Mouse (Mus musculus): Measurements from ENCODE around the gene Zfp382.
A peak's percentile ranks its signal among the peaks of the same experiment; 100 is the strongest.

Zfp382 gene

GRCm38 (mm10) chr7:30121308-30122187, at the start of gene Zfp382:
Gene Zfp382 (plus strand): TSS chr7:30121942.
- peak; percentile 93 for DNase-seq (ENCODE audit: low read depth, low spot score)

- DNase-seq (ENCODE audit: low read depth, low spot score), result peak; percentile 95
Observed at GRCm38 (mm10) chr7:30072146-30073028, 49.4 kb upstream of the Zfp382 start, which contains the start of gene Zfp82. Gene Zfp82 (minus strand): TSS chr7:30072900.

DNA sequence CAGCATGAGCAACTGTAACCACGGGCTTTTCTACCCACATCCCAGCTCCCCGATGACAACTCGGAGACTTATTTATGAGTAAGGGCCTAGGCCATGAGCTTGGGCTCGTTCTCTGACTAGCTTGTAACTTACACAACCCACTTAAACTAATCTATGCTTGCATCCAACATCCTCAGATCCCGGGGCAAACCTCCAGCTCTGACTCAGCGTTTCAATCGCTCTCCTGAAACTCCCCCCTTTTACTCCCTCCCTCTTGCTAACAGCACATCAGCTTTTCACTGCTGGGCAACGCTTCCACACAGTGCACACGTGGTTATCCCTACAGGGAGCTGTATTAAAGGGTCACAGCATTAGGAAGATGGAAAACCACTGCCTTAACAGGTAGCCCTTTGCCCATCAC, 35.2 kb upstream of the Zfp382 start:
- DNase-seq (ENCODE audit: low read depth, low spot score), result no peak

DNA sequence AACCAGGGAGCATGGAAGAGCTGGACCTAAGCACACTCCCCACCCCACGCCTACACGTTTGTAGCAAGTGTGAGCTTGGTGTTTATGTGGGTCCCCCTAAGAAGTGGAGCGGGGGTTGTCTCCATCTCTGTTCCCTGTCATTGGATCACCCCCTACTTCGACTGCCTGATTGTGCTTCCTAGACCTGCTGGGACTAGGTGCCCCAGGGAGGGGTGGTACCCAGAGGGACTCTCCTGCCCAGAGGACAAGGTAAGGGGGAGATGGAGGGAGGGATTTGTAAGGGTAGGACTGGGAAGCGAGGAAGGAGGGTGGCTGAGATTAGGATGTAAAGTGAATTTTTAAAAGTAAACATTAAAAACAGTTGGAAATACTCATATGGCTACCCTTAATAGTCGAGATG, 32.3 kb upstream of the Zfp382 start:
- DNase-seq (ENCODE audit: low read depth, low spot score), result no peak

DNA sequence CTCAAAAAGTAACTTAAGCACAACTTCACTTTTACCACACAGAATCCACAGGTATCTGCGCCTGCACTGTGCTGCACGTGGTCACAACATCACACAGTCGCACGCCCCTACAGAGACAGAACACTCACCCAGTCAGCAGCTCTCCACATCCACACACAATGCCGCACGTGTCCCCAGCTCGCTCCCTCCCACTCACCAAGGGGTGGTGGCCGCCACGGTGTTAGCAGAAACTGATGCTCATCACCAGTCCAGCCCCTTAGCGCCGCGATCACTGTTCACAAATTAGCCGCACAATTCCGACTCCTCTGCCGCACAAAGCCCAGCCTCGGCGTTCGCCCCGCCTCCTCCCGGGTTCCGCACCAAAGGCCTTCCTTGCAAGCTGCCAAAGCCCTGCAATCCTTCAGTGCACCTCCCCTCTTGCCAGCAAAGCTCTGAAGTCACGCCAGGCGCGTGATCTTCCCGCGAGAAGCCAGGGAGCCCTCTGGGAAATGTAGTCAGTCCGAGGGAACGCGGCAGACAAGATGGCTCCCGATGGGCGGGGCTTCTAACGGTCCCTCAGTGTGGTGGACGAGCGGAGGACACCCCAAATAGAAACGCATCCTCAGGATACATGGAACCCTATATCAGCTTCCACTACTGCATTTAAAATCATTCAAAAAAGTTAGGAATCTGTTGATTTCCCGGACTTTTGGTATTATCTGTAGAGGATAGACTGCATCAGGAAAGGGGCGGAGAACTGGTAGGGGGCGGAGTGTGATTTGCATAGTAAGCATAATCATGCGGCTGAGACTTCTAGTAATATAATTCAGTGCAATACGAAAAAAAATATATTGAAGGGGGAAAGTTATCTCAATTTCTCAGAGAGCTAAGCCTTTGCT, 31.4 kb upstream of the Zfp382 start, which contains the start of the genes Gm26920 and Zfp566:
Gene Gm26920 (minus strand): TSS at position 319 of the 878 bp plus-strand sequence.
Gene Zfp566 (minus strand): TSS at position 436 of the 878 bp plus-strand sequence.
- peak; percentile 99 for DNase-seq (ENCODE audit: low read depth, low spot score)

GRCm38 (mm10) chr7:30090970-30091585, 30.7 kb upstream of the Zfp382 start:
- peak; percentile 66 for DNase-seq (ENCODE audit: low read depth, low spot score)

- no peak for DNase-seq (ENCODE audit: low read depth, low spot score)
Observed at GRCm38 (mm10) chr7:30092666-30093065, 29.1 kb upstream of the Zfp382 start.

GRCm38 (mm10) chr7:30093918-30094415, 27.8 kb upstream of the Zfp382 start:
- DNase-seq (ENCODE audit: low read depth, low spot score), result peak; percentile 30

DNA sequence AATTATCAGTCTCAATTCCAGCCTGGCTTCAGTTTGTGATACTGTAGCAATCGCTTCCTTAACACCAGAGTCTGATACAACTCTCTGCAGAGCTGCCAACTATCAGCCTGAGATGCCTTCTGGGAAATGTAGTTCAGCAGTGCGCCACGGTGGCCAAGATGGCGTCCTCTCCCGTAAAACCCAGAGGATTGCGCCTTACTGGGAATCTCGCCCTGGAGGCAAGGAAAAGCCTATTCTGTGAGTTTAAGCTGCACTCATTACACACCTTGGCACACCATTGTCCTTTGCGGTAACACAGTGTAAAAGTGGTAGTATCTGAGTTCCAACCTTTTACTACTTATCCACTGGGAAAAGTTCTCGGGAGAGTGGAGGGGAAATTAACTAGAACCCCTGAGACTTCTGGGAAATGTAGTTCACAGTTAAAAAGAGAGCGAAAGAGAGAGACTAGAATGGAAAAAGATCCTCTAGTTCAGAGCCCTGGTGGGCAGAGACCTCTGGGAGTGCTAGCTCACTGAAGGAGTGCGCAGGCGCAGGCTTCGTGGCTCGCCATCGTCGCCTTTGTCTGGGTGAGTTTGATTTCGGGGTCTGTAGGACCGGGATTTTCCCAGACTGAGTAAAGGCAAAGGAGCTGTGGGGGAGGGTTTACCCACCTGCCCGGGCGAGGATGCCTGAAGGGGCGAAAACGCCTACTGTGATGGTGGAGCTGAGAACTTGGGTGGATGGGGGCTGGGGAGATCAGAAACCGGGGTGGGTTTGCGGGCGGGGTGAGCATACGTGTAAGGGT, 26.9 kb upstream of the Zfp382 start, which contains the start of gene Zfp260:
Gene Zfp260 (plus strand): TSS at position 132 of the 784 bp plus-strand sequence.
- peak; percentile 98 for DNase-seq (ENCODE audit: low read depth, low spot score)

GRCm38 (mm10) chr7:30095551-30096125, 26.1 kb upstream of the Zfp382 start:
- no peak for DNase-seq (ENCODE audit: low read depth, low spot score)

DNA sequence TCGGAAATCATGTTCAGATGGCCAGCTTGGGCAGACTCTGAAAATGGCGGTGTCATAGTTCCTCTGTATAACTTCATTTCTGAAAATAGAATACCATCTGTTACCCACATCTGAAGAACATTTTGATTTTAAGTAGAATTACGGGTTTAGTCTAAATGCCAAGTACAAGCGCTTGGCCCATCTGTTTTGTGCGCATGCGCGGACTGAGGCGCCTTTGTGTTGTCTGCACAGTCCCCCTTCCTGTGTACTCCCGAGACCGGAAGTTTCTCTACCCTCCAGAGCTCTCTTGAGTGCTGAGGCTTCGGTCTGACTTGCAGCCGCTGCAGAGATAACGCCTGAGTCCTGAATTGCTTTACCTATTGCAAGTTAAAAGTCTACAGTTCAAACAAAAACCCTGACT, 22.4 kb upstream of the Zfp382 start:
- peak; percentile 92 for DNase-seq (ENCODE audit: low read depth, low spot score)

- DNase-seq (ENCODE audit: low read depth, low spot score), result peak; percentile 45
Observed at GRCm38 (mm10) chr7:30116076-30116475, 5.7 kb upstream of the Zfp382 start.

- DNase-seq (ENCODE audit: low read depth, low spot score), result peak; percentile 65
Observed at GRCm38 (mm10) chr7:30117935-30118334, 3.8 kb upstream of the Zfp382 start.

DNA sequence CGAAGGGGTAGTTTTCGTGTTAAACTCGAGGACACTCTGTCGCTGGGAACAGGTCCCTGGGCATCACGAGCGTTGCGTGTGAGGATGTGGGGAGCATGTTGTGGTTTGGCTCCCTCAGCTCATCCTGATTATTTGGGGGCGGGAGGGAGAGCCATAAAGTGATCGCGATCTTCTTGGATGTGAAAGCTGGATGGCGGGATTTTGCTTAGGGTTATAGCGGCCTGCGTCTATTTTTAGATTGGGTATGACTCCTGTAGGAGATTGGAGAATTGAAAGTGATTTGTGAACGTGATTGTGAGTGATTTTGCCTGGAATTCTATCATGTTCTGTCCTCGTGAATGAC, 417 bp downstream of the Zfp382 start:
- DNase-seq (ENCODE audit: low read depth, low spot score), result peak; percentile 30

- DNase-seq (ENCODE audit: low read depth, low spot score), result no peak
Observed at GRCm38 (mm10) chr7:30129900-30130299, 8.2 kb downstream of the Zfp382 start.

DNA sequence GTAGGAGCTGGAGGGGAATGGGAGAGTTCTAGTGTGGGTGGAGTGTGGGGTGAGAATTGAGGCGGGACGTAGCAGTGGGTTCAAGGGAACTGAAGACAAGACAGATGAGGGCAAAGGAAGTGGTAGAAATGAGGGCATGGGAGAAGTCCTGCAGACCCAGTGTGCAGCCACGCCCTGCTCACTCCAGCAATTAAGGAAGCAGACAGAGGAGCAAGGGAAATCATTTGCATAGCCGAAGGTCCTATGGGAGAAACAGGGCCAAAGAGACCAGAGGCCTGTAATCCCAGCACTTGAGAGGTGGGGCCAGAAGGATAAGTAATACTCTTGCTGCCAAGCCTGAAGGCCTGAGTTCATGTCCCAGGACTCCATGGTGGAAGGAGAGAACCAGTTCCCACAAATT, 10.7 kb downstream of the Zfp382 start:
- DNase-seq (ENCODE audit: low read depth, low spot score), result peak; percentile 69

DNA sequence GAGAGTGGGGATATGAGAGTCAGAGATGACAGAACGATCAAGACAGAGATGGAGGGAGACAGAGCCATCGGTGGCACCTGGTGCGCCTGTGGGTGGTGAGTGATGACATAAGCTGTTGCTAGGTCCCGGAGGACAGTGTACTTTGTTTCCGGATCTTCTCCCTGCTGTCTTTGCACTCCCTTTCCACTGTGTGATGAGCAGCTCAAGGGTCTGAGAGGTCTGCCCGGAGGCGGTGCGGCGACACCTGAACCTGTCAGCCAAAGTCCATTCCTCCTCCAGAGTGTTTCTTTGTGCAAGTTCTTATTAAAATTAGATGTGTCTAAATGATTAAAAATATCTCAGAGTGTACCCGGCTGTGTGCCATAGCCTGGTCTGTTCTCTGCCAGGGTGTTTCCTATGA, 15.1 kb downstream of the Zfp382 start:
- DNase-seq (ENCODE audit: low read depth, low spot score), result no peak

GRCm38 (mm10) chr7:30143170-30143554, 21.4 kb downstream of the Zfp382 start:
- no peak for DNase-seq (ENCODE audit: low read depth, low spot score)

DNA sequence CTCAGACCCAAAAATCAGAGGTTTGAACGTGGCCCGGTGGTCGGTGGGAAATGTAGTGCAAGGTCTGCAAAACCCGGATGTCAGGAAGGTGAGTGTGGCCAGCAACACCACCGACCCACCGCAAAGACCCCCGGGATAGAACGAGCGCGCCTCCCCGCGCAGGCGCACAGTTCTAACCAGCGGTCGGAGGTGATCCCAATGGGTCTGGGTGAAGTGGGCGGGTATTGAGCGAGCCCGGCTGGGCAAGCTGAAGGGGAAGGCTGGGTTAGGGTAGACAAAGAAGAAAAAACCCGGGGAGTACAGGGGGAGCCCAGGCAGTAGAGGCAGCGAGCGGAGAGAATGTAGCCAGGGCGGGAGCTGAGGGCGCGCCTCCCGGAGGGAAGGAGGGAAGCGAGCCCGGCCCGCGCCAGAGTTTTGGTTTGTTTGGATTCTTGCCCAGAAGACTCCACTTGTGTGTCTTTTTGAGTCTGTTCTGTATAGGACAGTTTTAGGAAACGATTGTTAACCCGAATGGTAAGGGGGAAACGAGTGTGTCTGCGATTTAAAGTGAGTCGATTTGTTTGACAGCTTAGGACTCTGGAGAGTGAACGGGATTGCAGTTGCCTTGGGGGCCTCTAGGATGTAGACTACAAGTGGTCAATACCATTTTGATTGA, 21.9 kb downstream of the Zfp382 start:
- DNase-seq (ENCODE audit: low read depth, low spot score), result peak; percentile 96

All from ES-CJ7 (cell line).